Mouse (Mus musculus) lung, embryonic 14.5 days (tissue): Measurements from ENCODE around the gene Emg1. TPM values are rescaled to one million over a fixed set of nuclear protein-coding genes. Genes with fewer than 3 reads are reported as not detected.

Source experiments
- ATAC-seq: fragments of 200-750 bp; cut with Nextera tagmentation; 2 replicates; pipeline ENCODE4 v1.8.0; 2017; ENCODE audit warnings: mild to moderate bottlenecking, moderate TSS enrichment, moderate library complexity; ENCODE audit not compliant: insufficient read depth
- DNase-seq: peaks from one replicate; pipeline ENCODE4 v3.0.0-alpha.2; 2015
- H3K27ac ChIP-seq: fragments of 300-500 bp; sonication (generic); 2 replicates; pipeline ENCODE4 v1.5.1; 2014; ENCODE audit warnings: low read depth, mild to moderate bottlenecking, moderate library complexity
- H3K27me3 ChIP-seq: fragments of 300-500 bp; sonication (generic); 2 replicates; pipeline ENCODE4 v1.6.1; 2014; ENCODE audit warnings: low read length, control low read depth; ENCODE audit not compliant: insufficient read depth
- H3K36me3 ChIP-seq: fragments of 300-500 bp; sonication (generic); 2 replicates; pipeline ENCODE4 v1.6.1; 2014; ENCODE audit warnings: control low read depth; ENCODE audit not compliant: insufficient read depth
- H3K4me1 ChIP-seq: fragments of 300-500 bp; sonication (generic); 2 replicates; pipeline ENCODE4 v1.6.1; 2014; ENCODE audit warnings: antibody characterized with exemption, control low read depth; ENCODE audit not compliant: insufficient read depth
- H3K4me2 ChIP-seq: fragments of 300-500 bp; sonication (generic); 2 replicates; pipeline ENCODE4 v1.6.1; 2014; ENCODE audit warnings: mild to moderate bottlenecking
- H3K4me3 ChIP-seq: fragments of 300-500 bp; sonication (generic); 2 replicates; pipeline ENCODE4 v1.5.1; 2014; ENCODE audit warnings: low read depth, low read length
- H3K9ac ChIP-seq: fragments of 300-500 bp; sonication (generic); 2 replicates; pipeline ENCODE4 v1.6.1; 2014
- H3K9me3 ChIP-seq: fragments of 300-500 bp; sonication (generic); 2 replicates; pipeline ENCODE4 v1.6.1; 2016; ENCODE audit warnings: low read depth, low read length, control low read depth
- CTCF ChIP-seq: IDR thresholded peaks from 2 replicates; pipeline ENCODE4 v1.5.1; 2016; ENCODE audit warnings: antibody characterized with exemption, low read depth
- WGBS: fragments of 180-500 bp; shearing (Covaris S2); extraction: QIAGEN DNeasy Blood & Tissue Kit; methylation state at CpG from one replicate; pipeline ENCODE4 v1.1.7; 2014; 5-methylcytosine and 5-hydroxymethylcytosine counted together
- polyA plus RNA-seq: library from polyadenylated mRNA; unstranded; fragments of >200 nt; fragmentation: Nextera tagmentation; extraction: Ambion mirVana; gene quantifications from 2 replicates; pipeline ENCODE4 v1.2.1, GENCODE M21; 2014

Gene Emg1
- 214 and 228 TPM in 2 replicates for polyA plus RNA-seq

DNA sequence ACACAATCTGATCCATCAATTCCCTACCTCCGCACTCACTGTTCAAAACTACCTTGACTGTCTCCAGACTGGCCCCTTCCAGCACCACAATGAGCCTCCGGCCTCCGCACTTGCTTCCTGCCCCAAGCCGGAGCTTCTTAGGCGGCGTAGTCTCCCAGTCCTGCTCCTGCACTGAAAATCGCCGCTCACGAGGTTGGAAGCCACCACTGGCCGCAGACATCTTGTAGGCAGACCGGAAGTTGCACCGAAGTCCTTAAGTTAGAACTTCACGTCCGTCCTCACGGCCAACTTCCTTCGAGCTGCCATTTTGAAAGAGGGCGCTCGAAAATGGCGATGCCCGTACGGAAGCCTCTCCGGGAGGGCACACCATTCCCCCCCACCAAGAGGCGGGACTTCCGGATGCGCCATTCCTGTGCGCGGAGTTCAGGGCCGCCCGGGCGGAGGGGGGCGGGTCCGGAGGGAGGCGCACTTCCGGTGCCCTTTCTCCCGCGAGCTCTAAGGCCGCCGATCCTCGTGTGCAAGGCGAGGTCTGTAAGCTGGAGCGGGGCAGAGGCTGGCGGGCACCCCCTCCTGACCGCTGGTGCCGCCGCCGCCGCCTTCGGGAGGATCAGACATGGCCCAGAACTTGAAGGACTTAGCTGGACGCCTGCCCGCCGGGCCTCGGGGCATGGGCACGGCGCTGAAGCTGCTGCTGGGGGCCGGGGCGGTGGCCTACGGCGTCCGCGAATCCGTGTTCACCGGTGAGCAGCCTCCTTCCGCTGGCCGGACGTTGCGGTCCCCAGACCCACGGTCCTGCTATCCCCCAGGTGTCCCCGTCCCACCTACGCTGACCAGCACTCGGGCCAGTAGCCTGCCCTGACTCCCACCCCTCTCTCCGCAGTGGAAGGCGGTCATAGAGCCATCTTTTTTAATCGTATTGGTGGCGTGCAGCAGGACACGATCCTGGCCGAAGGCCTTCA, at the start of gene Emg1, which contains the start of gene Phb2:
Gene Emg1 (minus strand): TSS at position 355 of the 959 bp plus-strand sequence.
Gene Phb2 (plus strand): TSS at position 513 of the 959 bp plus-strand sequence.
- Histone ChIP-seq H3K9ac (peak within 1 kb of the TSS; percentile 93), H3K4me1 (peaks cover 14% of the 10 kb centered on the region), H3K27me3 (no peaks in the 10 kb centered on the region), H3K27ac (peak within 1 kb of the TSS; percentile 94), H3K36me3 (peaks cover 54% of the 10 kb centered on the region), H3K4me2 (peak within 1 kb of the TSS; percentile 99), H3K9me3 (no peaks in the 10 kb centered on the region), H3K4me3 (peak within 1 kb of the TSS; percentile 97)
- DNase-seq = peak; percentile 100
- no peak; the same call in 1 of the 2 replicates for TF ChIP-seq CTCF
- under 1% methylated on average over 76 of the region's 76 CpGs for WGBS
- ATAC-seq = peak; percentile 97

DNA sequence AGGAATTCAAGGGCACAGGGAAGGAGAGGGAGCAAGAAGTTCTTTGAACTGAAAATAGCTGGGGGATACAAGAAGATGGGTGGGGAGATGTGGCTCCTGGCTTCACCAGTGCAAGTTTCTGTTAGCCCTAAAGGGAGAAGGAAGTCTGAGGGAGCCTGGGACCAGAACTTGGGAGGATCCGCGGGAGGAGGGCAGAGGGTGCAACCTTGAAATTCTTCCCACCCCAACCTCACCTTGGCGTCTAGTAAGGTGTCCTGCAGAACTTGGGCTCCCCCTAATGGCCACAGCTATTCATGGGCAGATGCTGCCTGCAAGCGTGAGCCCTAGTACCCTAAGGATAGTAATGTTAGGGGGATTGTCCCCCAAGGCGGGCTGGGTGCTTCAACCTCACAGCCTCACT, 47.3 kb upstream of the Emg1 start:
- DNase-seq = peak; percentile 92
- Histone ChIP-seq H3K36me3 (no peaks in the 10 kb centered on the region), H3K27ac (peak overlapping the region; percentile 97), H3K9me3 (no peaks in the 10 kb centered on the region), H3K4me2 (peak overlapping the region; percentile 78), H3K4me3 (peak overlapping the region; percentile 78; the same call in 1 of the 2 replicates), H3K4me1 (peaks cover 21% of the 10 kb centered on the region), H3K9ac (peak overlapping the region; percentile 38), H3K27me3 (no peaks in the 10 kb centered on the region)
- ATAC-seq = no peak
- TF ChIP-seq CTCF = peak; percentile 94
- 4% methylated on average over 5 of the region's 5 CpGs for WGBS

DNA sequence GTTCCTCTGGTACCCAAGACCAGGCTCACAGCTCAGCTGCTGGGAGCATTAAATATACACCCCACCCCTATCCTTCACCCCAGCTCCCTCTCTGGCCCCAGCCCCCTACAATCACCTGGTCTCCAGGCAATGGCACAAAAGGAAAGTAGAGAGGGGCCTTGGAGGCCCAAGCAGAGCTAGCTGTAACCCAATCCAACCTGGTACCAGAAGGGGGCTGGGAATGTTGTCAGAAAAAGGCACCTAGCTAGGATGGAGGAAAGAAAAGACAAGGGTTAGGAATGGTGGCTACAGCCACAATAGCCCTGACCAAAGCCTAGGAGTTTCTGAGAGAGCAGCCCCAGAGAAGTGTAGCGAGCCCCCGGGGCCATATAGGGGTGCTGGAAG, 46.9 kb upstream of the Emg1 start:
- peak overlapping the region; percentile 38 for H3K9ac ChIP-seq
- H3K27me3 ChIP-seq = no peaks in the 10 kb centered on the region
- ATAC-seq (no peak), DNase-seq (no peak)
- H3K4me1 ChIP-seq = peaks cover 22% of the 10 kb centered on the region
- no peak for TF ChIP-seq CTCF
- H3K9me3 ChIP-seq = no peaks in the 10 kb centered on the region
- H3K4me2 ChIP-seq = peak overlapping the region; percentile 78
- WGBS = 42% methylated on average over 2 of the region's 2 CpGs
- peak overlapping the region; percentile 78; the same call in 1 of the 2 replicates for H3K4me3 ChIP-seq
- H3K36me3 ChIP-seq = no peaks in the 10 kb centered on the region
- H3K27ac ChIP-seq = peak overlapping the region; percentile 97

DNA sequence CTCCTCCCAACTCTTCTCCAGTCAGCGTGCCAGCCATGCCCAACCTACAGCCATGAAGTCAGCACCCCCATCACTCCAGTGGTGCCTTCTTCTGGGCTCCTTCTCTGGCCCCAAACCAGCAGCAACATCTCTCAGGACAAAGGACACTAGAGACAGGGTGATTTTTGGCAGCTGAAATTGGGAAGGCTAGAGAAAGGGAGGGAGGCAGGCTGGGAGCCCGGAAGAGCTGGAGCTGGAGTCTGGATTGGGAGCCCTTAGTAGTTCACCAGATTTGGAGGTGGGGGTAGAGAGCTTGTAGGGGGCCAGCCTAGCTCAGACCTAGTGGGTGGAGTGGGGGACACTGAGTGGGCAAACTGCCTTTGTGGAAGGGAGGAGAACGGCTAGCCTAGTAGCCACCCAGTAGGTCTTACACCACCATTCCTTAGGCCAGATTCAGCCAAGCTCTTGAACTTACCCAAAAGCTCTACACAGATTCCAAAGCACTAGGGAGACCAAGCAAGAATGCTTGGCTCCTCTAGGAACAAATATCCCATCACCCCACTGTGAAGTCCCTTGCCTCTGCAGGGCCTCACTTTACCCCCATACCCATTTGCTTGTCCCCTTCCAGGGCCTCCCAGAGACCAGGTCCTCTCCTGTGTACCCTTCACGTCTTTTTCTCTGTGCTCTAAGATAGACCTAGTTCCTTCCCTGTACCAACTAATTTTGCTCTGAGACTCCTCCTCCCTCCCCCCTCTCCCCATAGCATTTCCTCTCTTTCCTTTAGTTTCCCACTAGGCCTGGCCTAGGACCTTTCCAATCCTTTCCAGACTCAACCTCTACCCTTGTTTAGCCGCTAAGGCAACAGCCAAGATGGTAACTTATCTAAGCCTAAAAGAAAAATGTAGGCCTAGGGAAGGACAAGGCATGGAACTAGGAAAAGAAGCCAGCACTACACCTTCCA, 46.2 kb upstream of the Emg1 start:
- 20% methylated on average over 5 of the region's 5 CpGs for WGBS
- Histone ChIP-seq H3K9me3 (no peaks in the 10 kb centered on the region), H3K27me3 (no peaks in the 10 kb centered on the region), H3K4me3 (peak overlapping the region; percentile 78), H3K9ac (peak overlapping the region; percentile 90), H3K4me2 (peak overlapping the region; percentile 78), H3K36me3 (no peaks in the 10 kb centered on the region; the same call in 1 of the 2 replicates), H3K4me1 (peaks cover 22% of the 10 kb centered on the region), H3K27ac (peak overlapping the region; percentile 97)
- no peak for TF ChIP-seq CTCF
- DNase-seq (peak; percentile 90), ATAC-seq (peak; percentile 50)

DNA sequence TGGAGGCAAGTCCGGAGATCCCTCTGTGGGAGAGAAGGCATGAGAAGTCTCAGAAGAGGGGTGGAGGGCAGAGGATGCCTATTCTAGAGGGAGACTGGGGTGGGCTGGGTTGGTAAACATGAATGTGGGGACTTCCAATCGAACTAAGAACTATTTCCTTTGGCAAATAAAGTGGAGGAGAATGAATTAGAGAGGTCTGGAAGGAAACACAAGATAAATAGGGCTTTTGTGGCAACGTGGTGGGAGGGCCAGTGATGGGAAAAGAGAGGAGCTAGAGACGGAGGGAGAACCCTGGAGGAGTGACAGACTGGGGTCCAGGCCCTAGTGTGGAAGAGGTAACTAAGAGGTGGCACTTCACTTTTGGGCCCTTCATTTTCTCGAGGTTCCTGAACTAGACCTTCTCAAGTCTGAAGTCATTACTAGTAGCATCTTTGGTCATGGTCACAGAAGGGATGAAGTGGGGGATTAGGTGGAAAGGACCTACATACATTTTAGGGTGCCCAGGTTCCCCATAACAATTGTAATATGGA, 45.4 kb upstream of the Emg1 start:
- peak overlapping the region; percentile 78 for H3K4me2 ChIP-seq
- H3K27me3 ChIP-seq = no peaks in the 10 kb centered on the region
- H3K9ac ChIP-seq = peak overlapping the region; percentile 90
- H3K36me3 ChIP-seq = peaks cover 6% of the 10 kb centered on the region; the same call in 1 of the 2 replicates
- TF ChIP-seq CTCF = no peak
- DNase-seq (peak; percentile 25), ATAC-seq (no peak)
- H3K27ac ChIP-seq = peak overlapping the region; percentile 97
- peaks cover 22% of the 10 kb centered on the region for H3K4me1 ChIP-seq
- H3K9me3 ChIP-seq = no peaks in the 10 kb centered on the region
- WGBS = 5% methylated on average over 5 of the region's 5 CpGs
- peak overlapping the region; percentile 78 for H3K4me3 ChIP-seq

DNA sequence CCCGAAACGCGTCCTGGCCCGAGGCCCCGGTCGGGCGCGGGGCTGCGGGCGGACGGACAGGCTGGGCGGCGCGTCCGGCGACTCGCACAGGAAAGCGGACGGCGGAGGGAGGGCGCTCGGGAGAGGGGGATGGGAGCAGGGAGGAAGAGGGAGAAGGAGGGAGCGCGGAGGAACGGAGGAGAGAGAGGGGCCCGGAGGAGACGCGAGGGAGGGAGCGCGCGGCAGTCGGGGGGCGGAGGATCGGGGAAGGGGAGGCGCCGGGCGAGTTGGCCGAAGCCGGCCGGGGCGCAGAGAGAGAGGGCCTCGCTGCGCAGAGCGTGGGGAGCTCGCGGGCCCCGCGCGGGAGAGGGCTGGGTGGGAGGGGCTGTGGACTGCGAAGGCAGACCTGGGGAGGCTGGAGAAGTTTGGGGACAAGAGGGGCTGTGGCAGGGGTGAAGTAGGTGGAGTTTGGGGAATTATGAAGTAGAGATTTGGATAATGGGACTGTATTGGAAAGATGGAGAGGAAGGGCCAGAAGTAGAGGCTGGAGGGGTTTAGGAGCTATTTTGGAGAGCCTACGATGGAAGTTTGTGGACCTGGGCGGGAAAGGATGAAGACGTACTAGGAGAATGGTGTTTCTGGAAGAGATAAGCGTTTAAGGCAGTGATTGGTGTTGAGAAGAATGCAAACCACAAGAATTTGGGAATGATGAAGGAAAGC, 44.8 kb upstream of the Emg1 start:
- under 1% methylated on average over 51 of the region's 54 CpGs for WGBS
- peak overlapping the region; percentile 90 for H3K9ac ChIP-seq
- H3K4me2 ChIP-seq = peak overlapping the region; percentile 78
- H3K27me3 ChIP-seq = no peaks in the 10 kb centered on the region
- no peaks in the 10 kb centered on the region for H3K9me3 ChIP-seq
- peaks cover 9% of the 10 kb centered on the region; the same call in 1 of the 2 replicates for H3K36me3 ChIP-seq
- peaks cover 22% of the 10 kb centered on the region for H3K4me1 ChIP-seq
- H3K27ac ChIP-seq = peak overlapping the region; percentile 97
- no peak for TF ChIP-seq CTCF
- peak; percentile 75 for ATAC-seq
- DNase-seq = peak; percentile 91
- H3K4me3 ChIP-seq = peak overlapping the region; percentile 78
